Mouse (Mus musculus): ENCODE results near the gene Igdcc3. TPM values are rescaled to one million over a fixed set of nuclear protein-coding genes. Genes with fewer than 3 reads are reported as not detected.

Gene Igdcc3
- total and polyA plus RNA-seq, 2 experiments from 2014 or later: 0.11 TPM; not detected in 1

DNA sequence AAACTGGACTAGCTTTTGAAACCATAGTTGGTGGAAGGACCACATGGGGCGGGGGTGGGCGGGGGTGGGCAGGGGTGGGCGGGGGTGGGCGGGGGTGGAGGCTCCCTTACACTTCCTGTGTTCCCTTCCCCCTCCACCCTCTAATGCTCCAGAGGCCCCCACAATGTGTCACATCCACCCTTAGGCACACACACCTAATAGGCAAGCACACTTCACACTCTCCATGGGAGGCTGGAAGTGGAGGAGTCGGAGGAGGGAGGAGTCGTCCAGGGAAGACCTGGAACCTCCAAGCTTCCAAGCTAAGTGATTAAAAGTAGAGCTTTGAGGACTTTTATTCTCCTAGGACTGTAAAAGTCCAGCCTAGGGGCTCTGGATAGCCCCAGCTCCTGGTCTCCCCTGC is 27.5 kb downstream of the Igdcc3 start:
- H3K27ac ChIP-seq (ENCODE audit: low read depth): no peak overlapping the region
- no peak for ATAC-seq (ENCODE audit: insufficient read depth, low read depth)
- H3K27me3 ChIP-seq (ENCODE audit: control insufficient read depth, insufficient read depth, low read length): peaks cover 9% of the 10 kb centered on the region
- whole genome bisulfite sequencing: 41% methylated on average over 6 of the region's 6 CpGs
- no peaks in the 10 kb centered on the region for H3K36me3 ChIP-seq (replicated peaks; ENCODE audit: control insufficient read depth, insufficient read depth, low read length)
- H3K4me3 ChIP-seq (ENCODE audit: low read depth, low read length): no peak overlapping the region
- TF ChIP-seq CTCF (IDR thresholded peaks at IDR 0.05; ENCODE audit: low read depth) (no peak), EP300 (IDR thresholded peaks at IDR 0.05; ENCODE audit: low read depth) (no peak)
- DNase-seq (ENCODE audit: low spot score): no peak
- H3K9me3 ChIP-seq (replicated peaks; ENCODE audit: control insufficient read depth, low read length): no peaks in the 10 kb centered on the region
- H3K9ac ChIP-seq (replicated peaks; ENCODE audit: low read depth, low read length): no peak overlapping the region
- no peaks in the 10 kb centered on the region for H3K4me1 ChIP-seq (ENCODE audit: control insufficient read depth, insufficient read depth)
- no peak overlapping the region for H3K4me2 ChIP-seq (ENCODE audit: low read depth, low read length)

DNA sequence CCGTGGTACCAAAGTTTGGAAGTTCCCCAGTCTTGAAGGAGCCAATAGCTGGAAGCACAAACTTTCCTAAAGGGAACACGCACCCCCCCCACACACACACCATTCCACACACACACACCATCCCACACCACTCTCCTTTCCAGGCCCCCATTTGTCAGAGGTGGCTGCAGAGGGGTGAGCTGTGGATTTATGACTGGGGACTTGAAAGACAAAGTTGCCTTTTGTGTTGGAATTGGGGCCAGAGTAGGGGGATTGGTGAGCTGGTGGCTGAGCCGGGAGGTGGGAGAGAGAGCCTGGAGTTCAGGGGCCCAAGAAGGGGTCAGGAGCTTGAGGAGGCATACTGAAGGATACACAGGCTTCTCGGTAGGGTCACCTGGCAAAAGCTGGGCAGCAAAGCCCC is 28.0 kb downstream of the Igdcc3 start:
- no peaks in the 10 kb centered on the region for H3K4me1 ChIP-seq (ENCODE audit: control insufficient read depth, insufficient read depth)
- DNase-seq (ENCODE audit: low spot score) (no peak), ATAC-seq (ENCODE audit: insufficient read depth, low read depth) (no peak)
- H3K4me2 ChIP-seq (ENCODE audit: low read depth, low read length): no peak overlapping the region
- H3K9me3 ChIP-seq (replicated peaks; ENCODE audit: control insufficient read depth, low read length): no peaks in the 10 kb centered on the region
- no peak overlapping the region for H3K27ac ChIP-seq (ENCODE audit: low read depth)
- no peak overlapping the region for H3K9ac ChIP-seq (replicated peaks; ENCODE audit: low read depth, low read length)
- no peak for TF ChIP-seq CTCF (IDR thresholded peaks at IDR 0.05; ENCODE audit: low read depth)
- TF ChIP-seq EP300 (IDR thresholded peaks at IDR 0.05; ENCODE audit: low read depth): no peak
- H3K27me3 ChIP-seq (ENCODE audit: control insufficient read depth, insufficient read depth, low read length): peaks cover 4% of the 10 kb centered on the region
- no peak overlapping the region for H3K4me3 ChIP-seq (ENCODE audit: low read depth, low read length)
- H3K36me3 ChIP-seq (replicated peaks; ENCODE audit: control insufficient read depth, insufficient read depth, low read length): no peaks in the 10 kb centered on the region
- 60% methylated on average over 4 of the region's 4 CpGs for WGBS

DNA sequence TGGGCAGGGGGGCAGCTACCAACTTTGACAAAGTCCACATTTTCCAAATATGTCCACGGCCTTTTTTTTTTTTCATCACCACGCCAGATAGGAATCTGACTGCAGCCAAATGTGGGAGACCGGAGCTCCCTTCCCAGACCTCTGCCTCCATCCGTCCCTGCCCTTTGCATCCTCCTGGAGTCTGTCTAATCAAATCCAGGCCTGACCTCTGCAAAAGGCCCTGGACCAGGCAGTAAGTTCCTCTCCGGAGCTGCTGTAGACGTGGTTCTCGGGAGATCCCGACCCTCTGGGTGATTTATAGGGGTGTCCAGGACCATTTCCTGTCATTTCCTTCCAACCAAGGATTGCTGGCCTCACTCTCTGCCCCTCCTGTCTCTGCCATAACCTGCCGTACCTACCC is 31.7 kb downstream of the Igdcc3 start:
- Histone ChIP-seq H3K4me1 (ENCODE audit: control insufficient read depth, insufficient read depth) (no peaks in the 10 kb centered on the region), H3K36me3 (replicated peaks; ENCODE audit: control insufficient read depth, insufficient read depth, low read length) (no peaks in the 10 kb centered on the region), H3K4me3 (ENCODE audit: low read depth, low read length) (no peak overlapping the region), H3K27ac (ENCODE audit: low read depth) (no peak overlapping the region), H3K4me2 (ENCODE audit: low read depth, low read length) (no peak overlapping the region), H3K9me3 (replicated peaks; ENCODE audit: control insufficient read depth, low read length) (no peaks in the 10 kb centered on the region), H3K9ac (replicated peaks; ENCODE audit: low read depth, low read length) (no peak overlapping the region), H3K27me3 (ENCODE audit: control insufficient read depth, insufficient read depth, low read length) (peaks cover 10% of the 10 kb centered on the region; the same call in 1 of the 2 replicates)
- WGBS: 69% methylated on average over 9 of the region's 9 CpGs
- ATAC-seq (ENCODE audit: insufficient read depth, low read depth) (no peak), DNase-seq (ENCODE audit: low spot score) (no peak)
- TF ChIP-seq CTCF (IDR thresholded peaks at IDR 0.05; ENCODE audit: low read depth) (no peak), EP300 (IDR thresholded peaks at IDR 0.05; ENCODE audit: low read depth) (no peak)

DNA sequence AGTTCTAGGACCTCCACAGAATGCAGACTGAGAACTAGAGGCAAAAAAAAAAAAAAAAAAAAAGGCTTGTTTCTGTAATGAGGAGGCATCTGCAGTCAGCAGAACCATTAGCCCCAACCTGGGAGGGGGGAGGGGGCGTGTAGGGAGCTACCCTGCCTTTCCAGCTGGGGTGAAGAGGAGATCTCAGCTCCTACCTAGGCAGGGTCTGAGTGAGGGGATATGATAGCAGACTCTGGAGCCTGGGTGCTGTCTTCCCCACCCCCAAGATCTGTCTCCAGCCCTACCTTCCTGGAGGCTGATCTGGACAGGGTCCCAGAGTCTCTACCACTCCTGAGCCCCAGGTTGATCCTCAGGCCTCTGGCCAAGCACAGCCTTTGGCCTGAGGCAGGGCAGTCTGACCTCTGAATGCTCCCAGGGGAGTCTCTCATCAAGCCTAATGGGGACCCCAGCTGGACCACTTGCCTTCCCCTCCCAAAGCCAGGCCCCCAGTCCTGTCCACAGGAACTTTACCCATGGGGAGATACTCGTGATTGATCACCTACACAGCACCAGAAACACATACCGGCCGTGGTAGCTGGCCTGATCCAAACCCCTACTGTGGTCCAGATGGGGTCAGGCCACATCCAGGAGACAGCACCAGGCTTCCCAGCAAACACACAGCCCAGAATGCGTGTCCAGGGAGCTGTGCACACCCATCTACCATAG is 34.4 kb downstream of the Igdcc3 start:
- Histone ChIP-seq H3K9ac (replicated peaks; ENCODE audit: low read depth, low read length) (no peak overlapping the region), H3K4me2 (ENCODE audit: low read depth, low read length) (no peak overlapping the region), H3K36me3 (replicated peaks; ENCODE audit: control insufficient read depth, insufficient read depth, low read length) (no peaks in the 10 kb centered on the region), H3K27me3 (ENCODE audit: control insufficient read depth, insufficient read depth, low read length) (peaks cover 15% of the 10 kb centered on the region; the same call in 1 of the 2 replicates), H3K4me3 (ENCODE audit: low read depth, low read length) (no peak overlapping the region), H3K9me3 (replicated peaks; ENCODE audit: control insufficient read depth, low read length) (no peaks in the 10 kb centered on the region), H3K4me1 (ENCODE audit: control insufficient read depth, insufficient read depth) (no peaks in the 10 kb centered on the region), H3K27ac (ENCODE audit: low read depth) (no peak overlapping the region)
- WGBS: 67% methylated on average over 5 of the region's 5 CpGs
- DNase-seq (ENCODE audit: low spot score) (no peak), ATAC-seq (ENCODE audit: insufficient read depth, low read depth) (no peak)
- TF ChIP-seq CTCF (IDR thresholded peaks at IDR 0.05; ENCODE audit: low read depth) (no peak), EP300 (IDR thresholded peaks at IDR 0.05; ENCODE audit: low read depth) (no peak)

DNA sequence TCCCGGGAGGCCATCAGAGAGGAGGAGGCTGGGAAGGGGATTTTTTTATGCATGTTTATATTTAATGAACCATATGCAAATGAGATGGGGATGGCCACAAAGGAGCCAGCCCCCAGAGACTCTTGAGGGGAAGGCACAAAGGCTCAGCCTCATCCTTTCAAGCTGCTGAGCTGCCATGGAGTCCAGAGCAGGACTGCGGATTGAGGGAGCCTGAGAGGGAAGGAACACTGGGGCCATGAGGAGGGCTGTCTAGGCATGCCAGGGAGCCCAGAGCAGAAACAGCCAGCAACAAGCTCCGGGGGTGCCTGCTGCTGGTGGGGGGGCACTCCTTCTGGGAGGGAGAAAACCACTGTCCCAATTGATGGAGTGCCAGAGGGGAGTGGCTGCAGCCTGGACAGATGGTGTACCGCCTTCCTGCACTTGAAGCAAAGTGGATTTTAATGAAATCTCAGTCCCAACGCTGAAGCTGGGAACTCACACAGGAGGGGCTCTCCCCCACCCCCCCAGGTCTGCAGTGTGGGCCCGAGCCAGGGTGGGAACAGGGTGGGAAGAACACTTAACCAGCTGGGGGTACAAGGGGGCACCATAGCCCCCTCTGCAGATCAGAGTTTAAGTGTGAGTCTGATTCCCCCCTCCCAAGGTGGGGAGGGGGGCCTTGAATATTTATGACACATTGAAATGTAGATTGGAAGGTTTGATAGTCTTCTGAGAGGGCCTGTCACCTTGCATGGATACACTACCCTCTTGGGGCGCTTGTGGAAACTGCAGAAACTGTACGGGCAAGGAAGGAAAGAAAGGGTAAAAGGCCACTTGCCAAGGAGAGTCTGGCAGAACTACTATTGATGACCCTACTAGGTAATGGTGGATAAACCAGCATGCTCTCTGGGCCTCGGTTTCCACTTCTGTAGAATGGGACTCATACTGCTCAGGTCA is 35.2 kb downstream of the Igdcc3 start:
- no peak overlapping the region for H3K4me2 ChIP-seq (ENCODE audit: low read depth, low read length)
- no peak overlapping the region for H3K27ac ChIP-seq (ENCODE audit: low read depth)
- no peak for DNase-seq (ENCODE audit: low spot score)
- WGBS: 52% methylated on average over 9 of the region's 9 CpGs
- no peaks in the 10 kb centered on the region for H3K9me3 ChIP-seq (replicated peaks; ENCODE audit: control insufficient read depth, low read length)
- no peaks in the 10 kb centered on the region for H3K36me3 ChIP-seq (replicated peaks; ENCODE audit: control insufficient read depth, insufficient read depth, low read length)
- peaks cover 20% of the 10 kb centered on the region; the same call in 1 of the 2 replicates for H3K27me3 ChIP-seq (ENCODE audit: control insufficient read depth, insufficient read depth, low read length)
- no peaks in the 10 kb centered on the region for H3K4me1 ChIP-seq (ENCODE audit: control insufficient read depth, insufficient read depth)
- no peak overlapping the region for H3K4me3 ChIP-seq (ENCODE audit: low read depth, low read length)
- no peak overlapping the region for H3K9ac ChIP-seq (replicated peaks; ENCODE audit: low read depth, low read length)
- TF ChIP-seq CTCF (IDR thresholded peaks at IDR 0.05; ENCODE audit: low read depth) (no peak), EP300 (IDR thresholded peaks at IDR 0.05; ENCODE audit: low read depth) (no peak)
- no peak for ATAC-seq (ENCODE audit: insufficient read depth, low read depth)

Data from heart, postnatal 0 days (tissue).